16 mouse cellular contexts compared by ENCODE assay signal in genomic region chr9:61089066-61089686, GRCm38 (mm10).
"Had no signal": no experiment of that assay in that cellular context is flagged by ENCODE, and none has a peak within 500 bp of the region (broad histone marks: within the 10 kb centered on the region; RNA-seq: fewer than 3 reads in every experiment).

No protein-coding gene starts in this region.

- H3K9ac ChIP-seq: liver, embryonic 13.5 days; midbrain, embryonic 13.5 days; neural tube, embryonic 13.5 days; stomach, embryonic 15.5 days had no signal

- H3K9me3 ChIP-seq: liver, embryonic 13.5 days; midbrain, embryonic 10.5 days; midbrain, embryonic 13.5 days; neural tube, embryonic 13.5 days; stomach, embryonic 15.5 days had no signal

- DNase-seq: kidney, adult 9 months; kidney, postnatal 14 days; kidney, postnatal 4 days; liver, embryonic 13.5 days; lung, adult 2 months; lung, postnatal 14 days; lung, postnatal 4 days; retina, postnatal 1 day; thymus, postnatal 4 days had no signal

- H3K27ac ChIP-seq: liver, embryonic 13.5 days; midbrain, embryonic 10.5 days; midbrain, embryonic 13.5 days; neural tube, embryonic 13.5 days; stomach, embryonic 15.5 days had no signal

- H3K27me3 ChIP-seq: liver, embryonic 13.5 days; stomach, embryonic 15.5 days had no signal

- H3K4me3 ChIP-seq: liver, embryonic 13.5 days; megakaryocyte, embryonic 14.5 days; midbrain, embryonic 10.5 days; midbrain, embryonic 13.5 days; myocyte; neural tube, embryonic 13.5 days; stomach, embryonic 15.5 days had no signal

- ATAC-seq: midbrain, embryonic 13.5 days; midbrain, embryonic 16.5 days had no signal

- H3K4me1 ChIP-seq: liver, embryonic 13.5 days; megakaryocyte, embryonic 14.5 days; stomach, embryonic 15.5 days had no signal

- H3K36me3 ChIP-seq: liver, embryonic 13.5 days; midbrain, embryonic 10.5 days; midbrain, embryonic 13.5 days; neural tube, embryonic 13.5 days; stomach, embryonic 15.5 days had no signal

- H3K4me2 ChIP-seq: liver, embryonic 13.5 days; midbrain, embryonic 13.5 days; neural tube, embryonic 13.5 days; stomach, embryonic 15.5 days had no signal
